Mouse (Mus musculus) limb, embryonic 11.5 days (tissue): Measurements from ENCODE around the gene Gm21860. TPM values are rescaled to one million over a fixed set of nuclear protein-coding genes. Genes with fewer than 3 reads are reported as not detected.
A peak's percentile ranks its signal among the peaks of the same experiment; 100 is the strongest.
"Not testable (repeated sequence)": the region's sequence is repeated elsewhere in the genome, so short reads cannot be mapped to it uniquely, and the experiment has no call there.

Experiments
- ATAC-seq: fragments of 200-750 bp; cut with Nextera tagmentation; 2 replicates; pipeline ENCODE4 v1.8.0; 2017; ENCODE audit warnings: low read depth; ENCODE audit not compliant: insufficient number of reproducible peaks, low FRiP score, low TSS enrichment
- DNase-seq: peaks from one replicate; pipeline ENCODE4 v3.0.0-alpha.2; 2015; ENCODE audit warnings: low spot score
- H3K27ac ChIP-seq: fragments of 300-500 bp; sonication (generic); replicated peaks from 2 replicates; pipeline ENCODE4 v1.5.1; 2014; ENCODE audit warnings: low read depth, mild to moderate bottlenecking, low read length
- H3K27me3 ChIP-seq: fragments of 300-500 bp; sonication (generic); 2 replicates; pipeline ENCODE4 v1.6.1; 2014; ENCODE audit warnings: mild to moderate bottlenecking, low read length, mixed read lengths; ENCODE audit not compliant: control insufficient read depth, insufficient read depth
- H3K36me3 ChIP-seq: fragments of 300-500 bp; sonication (generic); 2 replicates; pipeline ENCODE4 v1.6.1; 2014; ENCODE audit warnings: mild to moderate bottlenecking, low read length, moderate library complexity, mixed read lengths; ENCODE audit not compliant: control insufficient read depth, insufficient read depth
- H3K4me1 ChIP-seq: fragments of 300-500 bp; sonication (generic); 2 replicates; pipeline ENCODE4 v1.6.1; 2014; ENCODE audit warnings: low read length, mixed read lengths; ENCODE audit not compliant: control insufficient read depth, insufficient read depth
- H3K4me2 ChIP-seq: fragments of 300-500 bp; sonication (generic); 2 replicates; pipeline ENCODE4 v1.6.1; 2014; ENCODE audit warnings: low read depth, mild to moderate bottlenecking, moderate library complexity; ENCODE audit not compliant: severe bottlenecking
- H3K4me3 ChIP-seq: fragments of 300-500 bp; sonication (generic); 2 replicates; pipeline ENCODE4 v1.5.1; 2014; ENCODE audit warnings: low read depth, low read length
- H3K9ac ChIP-seq: fragments of 300-500 bp; sonication (generic); 2 replicates; pipeline ENCODE4 v1.6.1; 2014; ENCODE audit warnings: mild to moderate bottlenecking, low read length
- H3K9me3 ChIP-seq: fragments of 300-500 bp; sonication (generic); 2 replicates; pipeline ENCODE4 v1.6.1; 2016; ENCODE audit warnings: low read length; ENCODE audit not compliant: control insufficient read depth
- WGBS: fragments of 180-500 bp; shearing (Covaris S2); extraction: QIAGEN DNeasy Blood & Tissue Kit; methylation state at CpG from one replicate; pipeline ENCODE4 v1.1.7; 2014; 5-methylcytosine and 5-hydroxymethylcytosine counted together
- polyA plus RNA-seq: library from polyadenylated mRNA; unstranded; fragments of >200 nt; fragmentation: Nextera tagmentation; extraction: Ambion mirVana; gene quantifications from 2 replicates; pipeline ENCODE4 v1.2.1, GENCODE M21; 2014

Gene Gm21860
- polyA plus RNA-seq, 1 experiment from 2014 or later = not detected

- H3K4me1 ChIP-seq, H3K27ac ChIP-seq, H3K9ac ChIP-seq, H3K27me3 ChIP-seq, H3K4me2 ChIP-seq, H3K36me3 ChIP-seq, H3K4me3 ChIP-seq, H3K9me3 ChIP-seq, DNase-seq: not testable (repeated sequence)
- WGBS = 75% methylated on average over 13 of the region's 17 CpGs
- peak; percentile 68 for ATAC-seq
Observed at GRCm38 (mm10) chrY:90728905-90729256, 25.7 kb downstream of the Gm21860 start.

- peak; percentile 33; the same call in 1 of the 2 replicates for ATAC-seq
- H3K27ac ChIP-seq, H3K4me3 ChIP-seq, H3K36me3 ChIP-seq, H3K27me3 ChIP-seq, DNase-seq, H3K9me3 ChIP-seq, H3K4me1 ChIP-seq, H3K4me2 ChIP-seq, H3K9ac ChIP-seq: not testable (repeated sequence)
- 83% methylated on average over 12 of the region's 13 CpGs for WGBS
Observed at GRCm38 (mm10) chrY:90728251-90728904, 26.2 kb downstream of the Gm21860 start.

GRCm38 (mm10) chrY:90727121-90727908 is 27.3 kb downstream of the Gm21860 start:
- not testable (repeated sequence) for H3K4me3 ChIP-seq, DNase-seq, H3K4me1 ChIP-seq, H3K9me3 ChIP-seq, H3K36me3 ChIP-seq, H3K9ac ChIP-seq, H3K4me2 ChIP-seq, H3K27ac ChIP-seq, H3K27me3 ChIP-seq
- peak; percentile 73; the same call in 1 of the 2 replicates for ATAC-seq
- WGBS = 80% methylated on average over 13 of the region's 13 CpGs

GRCm38 (mm10) chrY:90725701-90726451 is 28.7 kb downstream of the Gm21860 start:
- H3K27ac ChIP-seq, H3K36me3 ChIP-seq, H3K9me3 ChIP-seq, ATAC-seq, H3K27me3 ChIP-seq, H3K4me3 ChIP-seq, H3K9ac ChIP-seq, H3K4me2 ChIP-seq, H3K4me1 ChIP-seq: not testable (repeated sequence)
- DNase-seq = peak; percentile 33
- WGBS = 74% methylated on average over 19 of the region's 23 CpGs

GRCm38 (mm10) chrY:90725166-90725565 is 29.5 kb downstream of the Gm21860 start:
- DNase-seq, H3K4me3 ChIP-seq, H3K4me2 ChIP-seq: not testable (repeated sequence)

GRCm38 (mm10) chrY:90724014-90724709 is 30.5 kb downstream of the Gm21860 start:
- not testable (repeated sequence) for H3K9ac ChIP-seq, H3K4me3 ChIP-seq, H3K4me1 ChIP-seq, H3K4me2 ChIP-seq, DNase-seq, H3K27me3 ChIP-seq, H3K9me3 ChIP-seq, H3K36me3 ChIP-seq, H3K27ac ChIP-seq
- 59% methylated on average over 8 of the region's 8 CpGs for WGBS
- peak; percentile 83 for ATAC-seq

More at GRCm38 (mm10) chrY:90725166-90725565, 29.5 kb downstream of the Gm21860 start:
- not testable (repeated sequence) for H3K4me1 ChIP-seq, H3K36me3 ChIP-seq, H3K9me3 ChIP-seq, H3K27ac ChIP-seq, H3K9ac ChIP-seq, ATAC-seq, H3K27me3 ChIP-seq
- WGBS = 89% methylated on average over 10 of the region's 10 CpGs

GRCm38 (mm10) chrY:90723336-90723987 is 31.2 kb downstream of the Gm21860 start:
- H3K36me3 ChIP-seq, H3K9ac ChIP-seq, H3K4me2 ChIP-seq, H3K4me3 ChIP-seq, H3K27me3 ChIP-seq, DNase-seq, H3K27ac ChIP-seq, H3K9me3 ChIP-seq, H3K4me1 ChIP-seq: not testable (repeated sequence)
- ATAC-seq = peak; percentile 73
- 75% methylated on average over 9 of the region's 9 CpGs for WGBS

GRCm38 (mm10) chrY:90720505-90720904 is 34.1 kb downstream of the Gm21860 start:
- 50% methylated on average over 5 of the region's 5 CpGs for WGBS
- not testable (repeated sequence) for ATAC-seq, H3K4me3 ChIP-seq, H3K4me2 ChIP-seq, DNase-seq, H3K27me3 ChIP-seq, H3K27ac ChIP-seq, H3K4me1 ChIP-seq, H3K36me3 ChIP-seq, H3K9ac ChIP-seq, H3K9me3 ChIP-seq
